Mouse (Mus musculus) forebrain, postnatal 0 days (tissue): Measurements from ENCODE around the gene Tap1. TPM values are rescaled to one million over a fixed set of nuclear protein-coding genes. Genes with fewer than 3 reads are reported as not detected.

Experiments
- ATAC-seq: fragments of 200-750 bp; cut with Nextera tagmentation; 2 replicates; pipeline ENCODE4 v1.8.0; 2017; ENCODE audit warnings: mild to moderate bottlenecking, moderate library complexity
- DNase-seq: peaks from one replicate; pipeline ENCODE4 v3.0.0-alpha.2; 2015
- H3K27ac ChIP-seq: fragments of 300-500 bp; sonication (generic); 2 replicates; pipeline ENCODE4 v1.5.1; 2014; ENCODE audit warnings: low read depth, mild to moderate bottlenecking, antibody characterized with exemption, low read length, moderate library complexity, mixed read lengths
- H3K27me3 ChIP-seq: fragments of 300-500 bp; sonication (generic); 2 replicates; pipeline ENCODE4 v1.6.1; 2014; ENCODE audit warnings: mild to moderate bottlenecking, low read length, mixed read lengths; ENCODE audit not compliant: insufficient read depth
- H3K36me3 ChIP-seq: fragments of 300-500 bp; sonication (generic); 2 replicates; pipeline ENCODE4 v1.6.1; 2014; ENCODE audit warnings: mild to moderate bottlenecking, moderate library complexity; ENCODE audit not compliant: insufficient read depth
- H3K4me1 ChIP-seq: fragments of 300-500 bp; sonication (generic); 2 replicates; pipeline ENCODE4 v1.6.1; 2014; ENCODE audit warnings: antibody characterized with exemption; ENCODE audit not compliant: insufficient read depth
- H3K4me2 ChIP-seq: fragments of 300-500 bp; sonication (generic); 2 replicates; pipeline ENCODE4 v1.6.1; 2014; ENCODE audit warnings: low read depth, mild to moderate bottlenecking, moderate library complexity
- H3K4me3 ChIP-seq: fragments of 300-500 bp; sonication (generic); 2 replicates; pipeline ENCODE4 v1.5.1; 2014; ENCODE audit warnings: low read depth, low read length, mixed read lengths
- H3K9ac ChIP-seq: fragments of 300-500 bp; sonication (generic); 2 replicates; pipeline ENCODE4 v1.6.1; 2014; ENCODE audit warnings: mild to moderate bottlenecking
- H3K9me3 ChIP-seq: fragments of 300-500 bp; sonication (generic); 2 replicates; pipeline ENCODE4 v1.6.1; 2016; ENCODE audit warnings: low read length
- CTCF ChIP-seq: sonication (generic); IDR thresholded peaks from 2 replicates; pipeline ENCODE4 v1.5.1; 2016; ENCODE audit warnings: antibody characterized with exemption, control low read depth, low read depth
- WGBS: fragments of 180-500 bp; shearing (Covaris S2); extraction: QIAGEN DNeasy Blood & Tissue Kit; methylation state at CpG from one replicate; pipeline ENCODE4 v1.1.7; 2014; 5-methylcytosine and 5-hydroxymethylcytosine counted together
- polyA plus RNA-seq: library from polyadenylated mRNA; unstranded; fragments of >200 nt; fragmentation: Nextera tagmentation; extraction: Ambion mirVana; gene quantifications from 2 replicates; pipeline ENCODE4 v1.2.1, GENCODE M21; 2015
- total RNA-seq: library from RNA; depleted of rRNA; stranded (reverse); fragments of >200 nt; gene quantifications from 2 replicates; pipeline ENCODE4 v1.2.3, GENCODE M21; 2014; rRNA removed

The Tap1 gene
- total and polyA plus RNA-seq, 2 experiments from 2014 or later, result 5.0 to 7.5 TPM

- DNase-seq, result peak; percentile 78
These were observed 51.4 kb downstream of the Tap1 start, which contains the start of gene H2-Ob for GRCm38 (mm10) chr17:34238706-34239105. TSS of gene H2-Ob (plus strand) at chr17:34238903.

GRCm38 (mm10) chr17:34239601-34240041 is 52.3 kb downstream of the Tap1 start:
- Histone ChIP-seq H3K4me3 (no peak overlapping the region), H3K4me1 (no peaks in the 10 kb centered on the region), H3K9ac (no peak overlapping the region), H3K27ac (no peak overlapping the region), H3K9me3 (no peaks in the 10 kb centered on the region), H3K4me2 (no peak overlapping the region), H3K36me3 (no peaks in the 10 kb centered on the region), H3K27me3 (no peaks in the 10 kb centered on the region)
- DNase-seq, result no peak
- TF ChIP-seq CTCF, result no peak
- WGBS, result 67% methylated on average over 10 of the region's 10 CpGs
- no peak for ATAC-seq

More at GRCm38 (mm10) chr17:34238706-34239105, 51.4 kb downstream of the Tap1 start, which contains the start of gene H2-Ob:
- H3K27ac ChIP-seq, result no peak within 1 kb of the TSS
- H3K9ac ChIP-seq, result no peak within 1 kb of the TSS
- H3K27me3 ChIP-seq, result no peaks in the 10 kb centered on the region
- TF ChIP-seq CTCF, result no peak
- peak; percentile 85 for ATAC-seq
- H3K36me3 ChIP-seq, result no peaks in the 10 kb centered on the region
- H3K9me3 ChIP-seq, result no peaks in the 10 kb centered on the region
- no peak within 1 kb of the TSS for H3K4me2 ChIP-seq
- no peaks in the 10 kb centered on the region for H3K4me1 ChIP-seq
- WGBS, result 71% methylated on average over 3 of the region's 3 CpGs
- no peak within 1 kb of the TSS for H3K4me3 ChIP-seq

GRCm38 (mm10) chr17:34240366-34240765 is 53.0 kb downstream of the Tap1 start:
- no peak overlapping the region for H3K27ac ChIP-seq
- no peak for TF ChIP-seq CTCF
- ATAC-seq (no peak), DNase-seq (no peak)
- no peaks in the 10 kb centered on the region for H3K9me3 ChIP-seq
- H3K4me3 ChIP-seq, result no peak overlapping the region
- no peaks in the 10 kb centered on the region for H3K36me3 ChIP-seq
- no peaks in the 10 kb centered on the region for H3K4me1 ChIP-seq
- 70% methylated on average over 3 of the region's 3 CpGs for WGBS
- H3K27me3 ChIP-seq, result no peaks in the 10 kb centered on the region
- no peak overlapping the region for H3K4me2 ChIP-seq
- H3K9ac ChIP-seq, result no peak overlapping the region

- DNase-seq, result no peak
- 80% methylated on average over 6 of the region's 6 CpGs for WGBS
- no peaks in the 10 kb centered on the region for H3K9me3 ChIP-seq
- H3K27ac ChIP-seq, result no peak overlapping the region
- H3K4me3 ChIP-seq, result no peak overlapping the region
- H3K36me3 ChIP-seq, result no peaks in the 10 kb centered on the region
- H3K4me1 ChIP-seq, result no peaks in the 10 kb centered on the region
- ATAC-seq, result no peak
- H3K9ac ChIP-seq, result no peak overlapping the region
- no peaks in the 10 kb centered on the region for H3K27me3 ChIP-seq
- no peak overlapping the region for H3K4me2 ChIP-seq
- no peak for TF ChIP-seq CTCF
These were observed 53.6 kb downstream of the Tap1 start for GRCm38 (mm10) chr17:34240916-34241315.

DNA sequence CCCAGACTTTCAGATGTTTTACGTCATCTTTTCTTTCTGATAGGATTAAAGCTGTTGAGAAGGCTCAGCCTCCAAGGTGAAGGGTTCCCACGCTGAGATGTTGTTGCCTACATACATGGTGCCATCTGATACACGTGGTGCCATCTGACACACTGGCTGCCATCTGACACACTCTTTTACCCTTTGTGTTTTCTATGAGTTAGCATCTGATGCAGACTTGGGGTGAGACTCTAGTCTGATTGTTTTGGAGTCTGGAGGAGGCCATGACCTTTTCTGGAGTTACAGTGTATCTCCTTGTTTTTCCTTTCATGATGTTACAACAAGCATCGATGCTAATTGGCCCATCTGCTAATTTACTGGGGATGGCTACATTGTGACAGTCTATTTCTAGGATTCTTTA is 57.3 kb downstream of the Tap1 start:
- Histone ChIP-seq H3K4me1 (no peaks in the 10 kb centered on the region), H3K27ac (no peak overlapping the region), H3K4me2 (no peak overlapping the region), H3K9me3 (no peaks in the 10 kb centered on the region), H3K27me3 (no peaks in the 10 kb centered on the region), H3K4me3 (no peak overlapping the region), H3K9ac (no peak overlapping the region), H3K36me3 (no peaks in the 10 kb centered on the region)
- ATAC-seq, result no peak
- WGBS, result 75% methylated on average over 4 of the region's 4 CpGs
- TF ChIP-seq CTCF, result no peak
- DNase-seq, result no peak

Other genes with a start within 250 kb of the Tap1 start
- 57.0 and 78.4 TPM in 2 replicates for gene Pfdn6, start 247.2 kb upstream of the Tap1 start, total RNA-seq
- gene Pfdn6, start 247.2 kb upstream of the Tap1 start, polyA plus RNA-seq, result 173 and 185 TPM in 2 replicates
- 18.9 and 21.9 TPM in 2 replicates for gene Wdr46, start 246.9 kb upstream of the Tap1 start, total RNA-seq
- gene Wdr46, start 246.9 kb upstream of the Tap1 start, polyA plus RNA-seq, result 15.9 and 23.2 TPM in 2 replicates
- 11.5 and 11.7 TPM in 2 replicates for gene B3galt4, start 236.1 kb upstream of the Tap1 start, total RNA-seq
- gene B3galt4, start 236.1 kb upstream of the Tap1 start, polyA plus RNA-seq, result 8.3 and 9.8 TPM in 2 replicates
- gene Vps52, start 231.7 kb upstream of the Tap1 start, total RNA-seq, result 46.2 and 46.8 TPM in 2 replicates
- gene Vps52, start 231.7 kb upstream of the Tap1 start, polyA plus RNA-seq, result 59.6 and 66.1 TPM in 2 replicates
- gene Rps18, start 231.6 kb upstream of the Tap1 start, total RNA-seq, result 1,357 and 2,159 TPM in 2 replicates
- 876 and 1,153 TPM in 2 replicates for gene Rps18, start 231.6 kb upstream of the Tap1 start, polyA plus RNA-seq
- gene H2-K1, start 187.2 kb upstream of the Tap1 start, total RNA-seq, result 14.3 and 21.9 TPM in 2 replicates
- gene H2-K1, start 187.2 kb upstream of the Tap1 start, polyA plus RNA-seq, result 17.3 and 21.2 TPM in 2 replicates
- gene Ring1, start 162.9 kb upstream of the Tap1 start, total RNA-seq, result 20.7 and 21.4 TPM in 2 replicates
- gene Ring1, start 162.9 kb upstream of the Tap1 start, polyA plus RNA-seq, result 15.7 and 19.0 TPM in 2 replicates
- gene H2-Ke6, start 159.5 kb upstream of the Tap1 start, total RNA-seq, result 39.1 and 58.0 TPM in 2 replicates
- 54.6 and 55.7 TPM in 2 replicates for gene H2-Ke6, start 159.5 kb upstream of the Tap1 start, polyA plus RNA-seq
- 126 and 161 TPM in 2 replicates for gene Slc39a7, start 155.9 kb upstream of the Tap1 start, total RNA-seq
- gene Slc39a7, start 155.9 kb upstream of the Tap1 start, polyA plus RNA-seq, result 124 and 138 TPM in 2 replicates
- gene Rxrb, start 155.7 kb upstream of the Tap1 start, total RNA-seq, result 56.2 and 60.8 TPM in 2 replicates
- gene Rxrb, start 155.7 kb upstream of the Tap1 start, polyA plus RNA-seq, result 58.1 and 58.4 TPM in 2 replicates
- 10.2 and 28.0 TPM in 2 replicates for gene Col11a2, start 148.1 kb upstream of the Tap1 start, total RNA-seq
- 1.2 and 2.1 TPM in 2 replicates for gene Col11a2, start 148.1 kb upstream of the Tap1 start, polyA plus RNA-seq
- not detected in 2 replicates for gene H2-Oa, start 95.2 kb upstream of the Tap1 start, total RNA-seq
- 0.13 TPM in 1 of 2 replicates, not detected in the other for gene H2-Oa, start 95.2 kb upstream of the Tap1 start, polyA plus RNA-seq
- gene H2-DMa, start 68.0 kb upstream of the Tap1 start, total RNA-seq, result 21.5 and 25.7 TPM in 2 replicates
- gene H2-DMa, start 68.0 kb upstream of the Tap1 start, polyA plus RNA-seq, result 19.2 and 23.5 TPM in 2 replicates
- 191 and 219 TPM in 2 replicates for gene Brd2, start 64.9 kb upstream of the Tap1 start, total RNA-seq
- 122 and 129 TPM in 2 replicates for gene Brd2, start 64.9 kb upstream of the Tap1 start, polyA plus RNA-seq
- gene H2-DMb2, start 44.2 kb upstream of the Tap1 start, total RNA-seq, result 2.2 and 2.4 TPM in 2 replicates
- gene H2-DMb2, start 44.2 kb upstream of the Tap1 start, polyA plus RNA-seq, result 0.72 and 1.0 TPM in 2 replicates
- gene H2-DMb1, start 34.5 kb upstream of the Tap1 start, total RNA-seq, result 0.62 and 2.8 TPM in 2 replicates
- 1.5 and 1.7 TPM in 2 replicates for gene H2-DMb1, start 34.5 kb upstream of the Tap1 start, polyA plus RNA-seq
- gene Psmb9, start 211 bp downstream of the Tap1 start, total RNA-seq, result 1.2 and 1.9 TPM in 2 replicates
- 2.0 and 2.3 TPM in 2 replicates for gene Psmb9, start 211 bp downstream of the Tap1 start, polyA plus RNA-seq
- 1.5 and 2.9 TPM in 2 replicates for gene Psmb8, start 10.2 kb downstream of the Tap1 start, total RNA-seq
- 4.8 and 7.2 TPM in 2 replicates for gene Psmb8, start 10.2 kb downstream of the Tap1 start, polyA plus RNA-seq
- gene Tap2, start 16.0 kb downstream of the Tap1 start, total RNA-seq, result 1.3 and 1.9 TPM in 2 replicates
- 3.2 and 3.8 TPM in 2 replicates for gene Tap2, start 16.0 kb downstream of the Tap1 start, polyA plus RNA-seq
- 0.10 TPM in 1 of 2 replicates, not detected in the other for gene H2-Ob, start 51.4 kb downstream of the Tap1 start, total RNA-seq
- 0.33 and 0.36 TPM in 2 replicates for gene H2-Ob, start 51.4 kb downstream of the Tap1 start, polyA plus RNA-seq
- 0.38 and 2.0 TPM in 2 replicates for gene H2-Ab1, start 70.1 kb downstream of the Tap1 start, total RNA-seq
- 1.8 and 2.1 TPM in 2 replicates for gene H2-Ab1, start 70.1 kb downstream of the Tap1 start, polyA plus RNA-seq
- 0.14 and 0.85 TPM in 2 replicates for gene H2-Aa, start 100.3 kb downstream of the Tap1 start, total RNA-seq
- 0.59 and 0.73 TPM in 2 replicates for gene H2-Aa, start 100.3 kb downstream of the Tap1 start, polyA plus RNA-seq
- gene H2-Eb1, start 118.3 kb downstream of the Tap1 start, total RNA-seq, result 1.5 and 2.1 TPM in 2 replicates
- 2.5 and 2.7 TPM in 2 replicates for gene H2-Eb1, start 118.3 kb downstream of the Tap1 start, polyA plus RNA-seq
- gene H2-Eb2, start 138.1 kb downstream of the Tap1 start, total RNA-seq, result 0.15 TPM in 1 of 2 replicates, not detected in the other
- 0.04 TPM in 1 of 2 replicates, not detected in the other for gene H2-Eb2, start 138.1 kb downstream of the Tap1 start, polyA plus RNA-seq
- gene Btnl2, start 167.3 kb downstream of the Tap1 start, total RNA-seq, result not detected in 2 replicates
- not detected in 2 replicates for gene Btnl2, start 167.3 kb downstream of the Tap1 start, polyA plus RNA-seq
- not detected in 2 replicates for gene Btnl1, start 189.6 kb downstream of the Tap1 start, total RNA-seq
- not detected in 2 replicates for gene Btnl1, start 189.6 kb downstream of the Tap1 start, polyA plus RNA-seq
- gene BC051142, start 211.3 kb downstream of the Tap1 start, total RNA-seq, result 6.5 and 9.0 TPM in 2 replicates
- gene BC051142, start 211.3 kb downstream of the Tap1 start, polyA plus RNA-seq, result 4.4 and 5.5 TPM in 2 replicates